Mouse (Mus musculus): ENCODE measurements around the gene M1ap.

The M1ap gene

GRCm38 (mm10) chr6:82993696-82994095 is 47.0 kb downstream of the M1ap start:
- no peak for TF ChIP-seq GATA4 (IDR thresholded peaks at IDR 0.05; ENCODE audit: insufficient replicate concordance, low read length)

GRCm38 (mm10) chr6:82994372-82994771 is 47.7 kb downstream of the M1ap start:
- no peak for TF ChIP-seq GATA4 (IDR thresholded peaks at IDR 0.05; ENCODE audit: insufficient replicate concordance, low read length)

GRCm38 (mm10) chr6:82996740-82997315 is 50.1 kb downstream of the M1ap start:
- TF ChIP-seq GATA4 (IDR thresholded peaks at IDR 0.05; ENCODE audit: insufficient replicate concordance, low read length): peak; percentile 30; the same call in 1 of the 2 replicates

- TF ChIP-seq GATA4 (IDR thresholded peaks at IDR 0.05; ENCODE audit: insufficient replicate concordance, low read length): no peak
These were observed 50.9 kb downstream of the M1ap start for GRCm38 (mm10) chr6:82997511-82998102.

GRCm38 (mm10) chr6:82998326-82998725 is 51.6 kb downstream of the M1ap start:
- TF ChIP-seq GATA4 (IDR thresholded peaks at IDR 0.05; ENCODE audit: insufficient replicate concordance, low read length): no peak

- TF ChIP-seq GATA4 (IDR thresholded peaks at IDR 0.05; ENCODE audit: insufficient replicate concordance, low read length): no peak
These were observed 53.3 kb downstream of the M1ap start for GRCm38 (mm10) chr6:82999986-83000385.

GRCm38 (mm10) chr6:83003082-83003481 is 56.4 kb downstream of the M1ap start:
- no peak for TF ChIP-seq GATA4 (IDR thresholded peaks at IDR 0.05; ENCODE audit: insufficient replicate concordance, low read length)

GRCm38 (mm10) chr6:83003850-83004249 is 57.1 kb downstream of the M1ap start:
- TF ChIP-seq GATA4 (IDR thresholded peaks at IDR 0.05; ENCODE audit: insufficient replicate concordance, low read length): no peak

- TF ChIP-seq GATA4 (IDR thresholded peaks at IDR 0.05; ENCODE audit: insufficient replicate concordance, low read length): no peak
These were observed 57.6 kb downstream of the M1ap start for GRCm38 (mm10) chr6:83004309-83004708.

GRCm38 (mm10) chr6:83004872-83005271 is 58.2 kb downstream of the M1ap start:
- TF ChIP-seq GATA4 (IDR thresholded peaks at IDR 0.05; ENCODE audit: insufficient replicate concordance, low read length): no peak

GRCm38 (mm10) chr6:83005444-83006011 is 58.8 kb downstream of the M1ap start:
- TF ChIP-seq GATA4 (IDR thresholded peaks at IDR 0.05; ENCODE audit: insufficient replicate concordance, low read length): no peak

- no peak for TF ChIP-seq GATA4 (IDR thresholded peaks at IDR 0.05; ENCODE audit: insufficient replicate concordance, low read length)
These were observed 59.4 kb downstream of the M1ap start for GRCm38 (mm10) chr6:83006114-83006513.

- no peak for TF ChIP-seq GATA4 (IDR thresholded peaks at IDR 0.05; ENCODE audit: insufficient replicate concordance, low read length)
These were observed 62.0 kb downstream of the M1ap start for GRCm38 (mm10) chr6:83008659-83009058.

- TF ChIP-seq GATA4 (IDR thresholded peaks at IDR 0.05; ENCODE audit: insufficient replicate concordance, low read length): peak; percentile 86
These were observed 63.3 kb downstream of the M1ap start for GRCm38 (mm10) chr6:83010010-83010409.

GRCm38 (mm10) chr6:83011255-83011654 is 64.6 kb downstream of the M1ap start:
- TF ChIP-seq GATA4 (IDR thresholded peaks at IDR 0.05; ENCODE audit: insufficient replicate concordance, low read length): no peak

GRCm38 (mm10) chr6:83011756-83012155 is 65.1 kb downstream of the M1ap start:
- no peak for TF ChIP-seq GATA4 (IDR thresholded peaks at IDR 0.05; ENCODE audit: insufficient replicate concordance, low read length)

- no peak for TF ChIP-seq GATA4 (IDR thresholded peaks at IDR 0.05; ENCODE audit: insufficient replicate concordance, low read length)
These were observed 66.7 kb downstream of the M1ap start for GRCm38 (mm10) chr6:83013444-83013843.

Data from liver, adult (tissue).